Mouse (Mus musculus) stomach, embryonic 15.5 days (tissue): ENCODE results near the gene Amotl1. TPM values are rescaled to one million over a fixed set of nuclear protein-coding genes. Genes with fewer than 3 reads are reported as not detected.
A peak's percentile ranks its signal among the peaks of the same experiment; 100 is the strongest.

Source experiments
- ATAC-seq: fragments of 200-750 bp; cut with Nextera tagmentation; 2 replicates; pipeline ENCODE4 v1.8.0; 2017; ENCODE audit warnings: low read depth, moderate number of reproducible peaks, moderate TSS enrichment; ENCODE audit not compliant: insufficient read depth, low FRiP score
- H3K27ac ChIP-seq: fragments of 300-500 bp; sonication (generic); 2 replicates; pipeline ENCODE4 v1.5.1; 2015; ENCODE audit warnings: mild to moderate bottlenecking, inconsistent platforms
- H3K27me3 ChIP-seq: fragments of 300-500 bp; sonication (generic); replicated peaks from 2 replicates; pipeline ENCODE4 v1.6.1; 2015; ENCODE audit warnings: inconsistent platforms
- H3K36me3 ChIP-seq: fragments of 300-500 bp; sonication (generic); 2 replicates; pipeline ENCODE4 v1.6.1; 2015; ENCODE audit warnings: inconsistent platforms
- H3K4me1 ChIP-seq: fragments of 300-500 bp; sonication (generic); 2 replicates; pipeline ENCODE4 v1.6.1; 2015; ENCODE audit warnings: inconsistent platforms
- H3K4me2 ChIP-seq: fragments of 300-500 bp; sonication (generic); 2 replicates; pipeline ENCODE4 v1.6.1; 2015; ENCODE audit warnings: mild to moderate bottlenecking, inconsistent platforms
- H3K4me3 ChIP-seq: fragments of 300-500 bp; sonication (generic); replicated peaks from 2 replicates; pipeline ENCODE4 v1.5.1; 2015; ENCODE audit warnings: inconsistent platforms
- H3K9ac ChIP-seq: fragments of 300-500 bp; sonication (generic); 2 replicates; pipeline ENCODE4 v1.6.1; 2015; ENCODE audit warnings: inconsistent platforms
- H3K9me3 ChIP-seq: fragments of 300-500 bp; sonication (generic); 2 replicates; pipeline ENCODE4 v1.6.1; 2016; ENCODE audit warnings: inconsistent platforms
- WGBS: fragments of 180-500 bp; shearing (Covaris S2); methylation state at CpG from one replicate; pipeline ENCODE4 v1.1.7; 2015; 5-methylcytosine and 5-hydroxymethylcytosine counted together
- polyA plus RNA-seq: library from polyadenylated mRNA; unstranded; fragments of >200 nt; fragmentation: Nextera tagmentation; extraction: Ambion mirVana; gene quantifications from 2 replicates; pipeline ENCODE4 v1.2.1, GENCODE M21; 2015

Gene Amotl1
- polyA plus RNA-seq, 1 experiment from 2014 or later = 17.2 TPM

- no peak for ATAC-seq
- Histone ChIP-seq H3K36me3 (peaks cover 39% of the 10 kb centered on the region), H3K4me1 (no peaks in the 10 kb centered on the region), H3K4me3 (no peak overlapping the region), H3K27me3 (no peaks in the 10 kb centered on the region), H3K27ac (no peak overlapping the region), H3K9ac (no peak overlapping the region), H3K4me2 (no peak overlapping the region), H3K9me3 (no peaks in the 10 kb centered on the region)
- WGBS = 75% methylated on average over 2 of the region's 2 CpGs
These were observed 76.4 kb downstream of the Amotl1 start for GRCm38 (mm10) chr9:14568487-14568886.

DNA sequence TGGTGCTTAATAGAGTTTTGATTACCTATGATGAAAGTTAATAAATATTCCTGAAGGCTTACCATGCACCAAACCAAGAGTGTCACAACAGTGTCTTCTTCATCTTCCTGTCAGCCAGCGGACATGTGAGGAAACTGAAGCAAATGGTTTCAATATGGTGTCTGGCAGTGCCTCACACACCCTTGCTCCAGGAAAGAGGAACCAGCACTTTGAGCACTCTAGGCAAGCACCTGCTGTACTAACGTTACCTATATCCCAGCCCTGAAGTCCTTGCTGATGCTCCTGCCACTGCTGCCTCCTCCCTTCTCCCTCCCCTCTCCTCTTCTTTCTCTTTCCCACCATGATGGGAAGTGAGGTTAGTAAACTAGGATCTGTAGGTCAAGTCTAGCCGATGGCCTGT lies 80.4 kb downstream of the Amotl1 start:
- peaks cover 30% of the 10 kb centered on the region for H3K36me3 ChIP-seq
- H3K4me2 ChIP-seq = no peak overlapping the region
- WGBS = 81% methylated on average over 3 of the region's 3 CpGs
- no peak overlapping the region for H3K27ac ChIP-seq
- no peak overlapping the region for H3K9ac ChIP-seq
- H3K4me3 ChIP-seq = no peak overlapping the region
- no peaks in the 10 kb centered on the region for H3K4me1 ChIP-seq
- H3K9me3 ChIP-seq = no peaks in the 10 kb centered on the region
- no peaks in the 10 kb centered on the region for H3K27me3 ChIP-seq
- no peak for ATAC-seq

GRCm38 (mm10) chr9:14563351-14563750 lies 81.5 kb downstream of the Amotl1 start:
- Histone ChIP-seq H3K4me1 (no peaks in the 10 kb centered on the region), H3K9ac (no peak overlapping the region), H3K27ac (no peak overlapping the region), H3K27me3 (no peaks in the 10 kb centered on the region), H3K36me3 (peaks cover 20% of the 10 kb centered on the region), H3K4me3 (no peak overlapping the region), H3K4me2 (no peak overlapping the region), H3K9me3 (no peaks in the 10 kb centered on the region)
- no peak for ATAC-seq
- 85% methylated on average over 7 of the region's 7 CpGs for WGBS

DNA sequence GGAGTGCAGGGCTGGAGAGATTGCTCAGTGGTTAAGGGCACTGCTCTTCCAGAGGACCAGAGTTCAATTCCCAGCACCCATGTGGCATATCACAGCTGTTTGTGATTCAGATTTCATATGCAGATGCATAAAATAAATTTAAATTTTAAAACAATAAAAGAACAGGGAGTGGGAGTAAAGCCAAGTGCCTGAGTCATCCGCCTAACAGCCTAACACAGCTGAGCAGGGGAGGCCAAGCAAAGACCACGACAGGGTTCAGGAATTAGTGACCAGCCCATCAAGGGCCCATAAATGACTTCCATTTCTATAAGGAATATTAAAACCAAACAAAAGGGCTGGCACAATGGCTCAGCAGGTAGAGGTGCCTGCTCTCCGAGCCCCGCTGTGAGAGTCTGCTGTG lies 84.3 kb downstream of the Amotl1 start:
- no peak for ATAC-seq
- 81% methylated on average over 4 of the region's 4 CpGs for WGBS
- Histone ChIP-seq H3K27ac (no peak overlapping the region), H3K4me3 (no peak overlapping the region), H3K4me1 (no peaks in the 10 kb centered on the region), H3K4me2 (no peak overlapping the region), H3K36me3 (peaks cover 28% of the 10 kb centered on the region), H3K27me3 (no peaks in the 10 kb centered on the region), H3K9ac (no peak overlapping the region), H3K9me3 (no peaks in the 10 kb centered on the region)

DNA sequence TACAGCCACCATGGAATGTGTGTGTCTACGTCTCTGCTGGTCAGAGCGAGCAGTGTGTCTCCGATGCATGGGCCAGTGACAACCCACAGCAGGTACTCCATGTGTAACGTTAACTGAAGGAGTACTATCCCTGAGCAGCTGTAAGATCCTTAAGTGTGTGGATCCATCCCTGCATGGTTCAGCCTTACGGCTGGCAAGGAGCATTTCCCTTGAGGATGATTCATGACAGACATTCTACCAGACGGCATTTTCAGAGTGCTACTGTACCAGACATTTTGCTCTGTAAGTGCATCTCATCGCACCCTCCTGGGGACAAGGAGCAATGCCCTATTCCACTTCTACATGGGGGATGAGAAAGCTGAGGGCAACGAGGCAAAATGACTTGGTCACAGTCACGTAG lies 84.9 kb downstream of the Amotl1 start:
- Histone ChIP-seq H3K4me1 (no peaks in the 10 kb centered on the region), H3K36me3 (peaks cover 31% of the 10 kb centered on the region), H3K9me3 (no peaks in the 10 kb centered on the region), H3K4me3 (no peak overlapping the region), H3K4me2 (no peak overlapping the region), H3K9ac (no peak overlapping the region), H3K27ac (no peak overlapping the region), H3K27me3 (no peaks in the 10 kb centered on the region)
- ATAC-seq = no peak
- WGBS = 71% methylated on average over 9 of the region's 9 CpGs

DNA sequence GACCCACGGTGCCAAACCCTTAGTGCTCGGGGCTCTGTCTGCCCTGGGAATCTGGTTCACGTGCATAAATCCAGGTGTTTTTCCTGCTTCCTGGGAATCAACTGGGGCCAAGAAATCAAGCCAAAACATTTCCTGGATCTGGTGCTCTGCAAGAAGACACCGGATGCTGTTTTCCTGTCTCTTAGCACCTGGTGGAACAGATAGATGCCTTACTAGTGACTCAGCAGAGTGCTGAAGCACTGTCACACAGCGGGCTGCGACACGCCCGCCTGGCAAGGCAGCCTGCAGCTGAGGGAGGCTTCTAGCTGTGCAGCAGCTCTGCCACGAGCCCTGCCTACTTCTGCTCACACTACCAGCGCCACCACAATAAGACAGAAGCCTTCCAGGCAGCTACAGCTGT lies 85.4 kb downstream of the Amotl1 start:
- Histone ChIP-seq H3K4me3 (no peak overlapping the region), H3K36me3 (peaks cover 36% of the 10 kb centered on the region), H3K9me3 (no peaks in the 10 kb centered on the region), H3K27me3 (no peaks in the 10 kb centered on the region), H3K4me1 (no peaks in the 10 kb centered on the region), H3K4me2 (no peak overlapping the region), H3K9ac (no peak overlapping the region), H3K27ac (no peak overlapping the region)
- 53% methylated on average over 10 of the region's 10 CpGs for WGBS
- peak; percentile 79 for ATAC-seq

- Histone ChIP-seq H3K4me3 (no peak overlapping the region), H3K27ac (no peak overlapping the region), H3K9ac (no peak overlapping the region), H3K4me2 (no peak overlapping the region), H3K4me1 (no peaks in the 10 kb centered on the region), H3K27me3 (no peaks in the 10 kb centered on the region), H3K9me3 (no peaks in the 10 kb centered on the region), H3K36me3 (peaks cover 39% of the 10 kb centered on the region)
- ATAC-seq = no peak
- WGBS = 95% methylated on average over 10 of the region's 10 CpGs
These were observed 86.5 kb downstream of the Amotl1 start for GRCm38 (mm10) chr9:14558332-14558731.

GRCm38 (mm10) chr9:14548366-14548761 lies 96.5 kb downstream of the Amotl1 start:
- Histone ChIP-seq H3K36me3 (peaks cover 45% of the 10 kb centered on the region), H3K9me3 (no peaks in the 10 kb centered on the region), H3K9ac (no peak overlapping the region), H3K4me1 (no peaks in the 10 kb centered on the region), H3K27me3 (no peaks in the 10 kb centered on the region), H3K4me3 (no peak overlapping the region), H3K27ac (no peak overlapping the region), H3K4me2 (no peak overlapping the region)
- WGBS = 68% methylated on average over 11 of the region's 11 CpGs
- ATAC-seq = no peak

DNA sequence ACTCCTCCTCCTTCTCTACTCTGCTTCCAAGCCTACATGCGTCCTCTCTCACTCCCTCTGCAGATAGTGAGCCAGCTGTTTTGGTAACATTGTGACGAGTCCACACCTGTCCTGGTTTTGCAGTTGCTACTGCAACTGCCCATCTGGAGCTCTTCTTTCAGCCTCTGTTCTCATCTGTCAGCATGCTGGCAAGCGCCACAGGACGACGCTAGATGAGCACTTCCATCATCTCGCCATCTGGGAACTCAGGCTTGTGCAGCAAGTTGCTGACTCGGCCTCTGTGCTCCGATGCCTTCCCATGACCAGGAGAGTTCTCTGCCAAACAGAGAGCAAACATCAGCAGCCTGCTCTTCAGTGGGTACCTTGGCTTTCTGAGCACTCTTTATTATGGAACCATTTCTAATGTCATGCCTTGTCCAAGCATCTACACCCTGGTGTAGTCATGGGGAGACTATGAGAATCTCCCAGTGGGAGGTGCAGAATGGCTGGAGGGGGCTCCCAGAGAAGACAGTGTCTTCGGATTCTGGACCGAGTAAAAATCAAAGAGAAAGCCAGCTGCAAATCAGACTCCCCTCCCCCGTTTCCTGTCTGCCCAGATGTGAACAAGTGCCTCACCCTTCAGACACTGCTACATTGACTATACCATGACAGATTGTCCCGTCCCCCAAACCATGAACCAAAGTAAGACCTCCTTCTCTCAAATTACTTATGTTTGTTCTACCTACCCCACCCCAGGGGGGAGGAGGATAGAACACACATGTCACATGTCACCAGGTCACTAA lies 97.1 kb downstream of the Amotl1 start:
- H3K27ac ChIP-seq = no peak overlapping the region
- no peak overlapping the region for H3K9ac ChIP-seq
- no peaks in the 10 kb centered on the region for H3K4me1 ChIP-seq
- H3K36me3 ChIP-seq = peaks cover 45% of the 10 kb centered on the region
- no peak overlapping the region for H3K4me3 ChIP-seq
- no peaks in the 10 kb centered on the region for H3K9me3 ChIP-seq
- no peak overlapping the region for H3K4me2 ChIP-seq
- H3K27me3 ChIP-seq = no peaks in the 10 kb centered on the region
- 52% methylated on average over 12 of the region's 12 CpGs for WGBS
- ATAC-seq = no peak

DNA sequence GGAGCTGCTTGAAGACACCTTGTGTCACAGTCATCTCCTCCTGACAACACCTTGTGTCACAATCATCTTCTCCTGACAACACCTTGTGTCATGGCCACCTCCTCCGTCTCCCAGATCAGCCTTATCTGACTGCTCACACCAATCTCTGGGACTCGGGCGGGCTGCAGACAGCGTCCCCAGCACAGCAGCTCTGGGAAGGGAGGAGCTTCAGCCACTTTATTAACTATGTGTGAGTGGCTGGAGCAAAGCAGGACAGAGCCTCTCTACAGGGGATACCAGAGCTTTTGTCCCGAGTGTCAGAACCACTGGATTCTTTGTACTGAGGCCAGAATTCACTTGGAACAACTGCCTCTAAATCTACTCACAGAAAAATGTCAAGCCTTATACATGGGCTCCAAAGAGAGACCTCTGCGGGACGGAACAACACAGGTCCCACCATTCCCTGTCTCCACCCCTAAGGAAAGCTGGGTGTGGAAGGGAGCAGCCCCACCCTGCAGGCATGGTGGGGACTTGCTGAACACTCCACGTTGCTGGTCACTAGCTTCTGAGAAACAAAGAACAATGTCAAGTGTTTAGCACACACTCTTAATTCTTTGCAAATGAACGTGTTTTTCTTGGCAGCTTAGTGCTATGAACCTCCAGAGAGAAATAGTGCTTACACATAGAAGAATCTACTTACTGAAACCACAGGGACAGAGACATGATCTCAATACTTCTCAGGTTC lies 100.7 kb downstream of the Amotl1 start:
- no peak overlapping the region for H3K4me3 ChIP-seq
- 67% methylated on average over 9 of the region's 9 CpGs for WGBS
- H3K4me1 ChIP-seq = no peaks in the 10 kb centered on the region
- no peak overlapping the region for H3K27ac ChIP-seq
- no peak for ATAC-seq
- H3K4me2 ChIP-seq = no peak overlapping the region
- no peak overlapping the region for H3K9ac ChIP-seq
- no peaks in the 10 kb centered on the region for H3K27me3 ChIP-seq
- peaks cover 30% of the 10 kb centered on the region for H3K36me3 ChIP-seq
- no peaks in the 10 kb centered on the region for H3K9me3 ChIP-seq

DNA sequence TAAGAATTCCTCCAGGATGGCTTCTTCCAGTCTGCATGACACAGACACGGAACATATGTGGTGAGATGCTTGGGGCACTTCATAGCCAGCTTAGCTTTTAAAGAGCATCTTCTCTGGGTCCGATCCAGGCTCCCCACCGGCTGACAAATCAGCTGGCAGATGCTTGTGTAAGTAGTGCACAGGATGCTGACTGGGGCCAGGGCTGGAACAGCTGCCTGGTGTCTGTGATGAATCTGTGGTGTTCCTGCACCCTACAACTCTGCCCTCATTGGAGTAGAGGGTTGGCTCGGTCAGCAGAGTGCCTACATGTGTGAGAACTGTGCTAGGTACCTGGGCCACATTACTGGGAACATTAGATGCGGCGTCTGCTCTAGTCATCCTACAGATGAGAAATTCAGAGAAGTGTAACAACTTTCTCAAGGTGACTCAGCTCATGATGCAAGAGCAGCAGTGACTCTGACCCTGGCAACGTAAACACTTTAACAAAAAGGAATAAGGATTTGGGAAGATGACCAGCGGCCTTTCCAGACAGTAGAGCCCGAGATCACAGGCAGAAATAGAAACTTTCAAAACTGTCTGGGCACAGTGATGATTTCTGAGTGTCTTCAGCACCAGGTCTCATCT lies 109.9 kb downstream of the Amotl1 start:
- 75% methylated on average over 9 of the region's 9 CpGs for WGBS
- Histone ChIP-seq H3K9ac (no peak overlapping the region), H3K4me2 (no peak overlapping the region)

GRCm38 (mm10) chr9:14533659-14534058 lies 111.2 kb downstream of the Amotl1 start:
- WGBS = 83% methylated on average over 2 of the region's 2 CpGs
- ATAC-seq = no peak

More for the DNA sequence above, 109.9 kb downstream of the Amotl1 start:
- H3K4me1 ChIP-seq = no peaks in the 10 kb centered on the region
- no peak overlapping the region for H3K27ac ChIP-seq
- H3K27me3 ChIP-seq = no peaks in the 10 kb centered on the region
- 0 out of 2 replicates have a peak, but pooled peaks cover 4% of the 10 kb centered on the region for H3K36me3 ChIP-seq
- H3K9me3 ChIP-seq = no peaks in the 10 kb centered on the region
- no peak for ATAC-seq
- H3K4me3 ChIP-seq = no peak overlapping the region

More at GRCm38 (mm10) chr9:14533659-14534058, 111.2 kb downstream of the Amotl1 start:
- Histone ChIP-seq H3K4me2 (no peak overlapping the region), H3K27me3 (no peaks in the 10 kb centered on the region), H3K9ac (no peak overlapping the region), H3K27ac (no peak overlapping the region), H3K36me3 (no peaks in the 10 kb centered on the region), H3K9me3 (no peaks in the 10 kb centered on the region), H3K4me3 (no peak overlapping the region), H3K4me1 (0 out of 2 replicates have a peak, but pooled peaks cover 2% of the 10 kb centered on the region)
